Mouse (Mus musculus): ENCODE data around the gene Acp2. TPM values are rescaled to one million over a fixed set of nuclear protein-coding genes. Genes with fewer than 3 reads are reported as not detected.

Gene Acp2
- total and polyA plus RNA-seq, 2 experiments from 2014 or later, result 35.1 to 44.7 TPM

DNA sequence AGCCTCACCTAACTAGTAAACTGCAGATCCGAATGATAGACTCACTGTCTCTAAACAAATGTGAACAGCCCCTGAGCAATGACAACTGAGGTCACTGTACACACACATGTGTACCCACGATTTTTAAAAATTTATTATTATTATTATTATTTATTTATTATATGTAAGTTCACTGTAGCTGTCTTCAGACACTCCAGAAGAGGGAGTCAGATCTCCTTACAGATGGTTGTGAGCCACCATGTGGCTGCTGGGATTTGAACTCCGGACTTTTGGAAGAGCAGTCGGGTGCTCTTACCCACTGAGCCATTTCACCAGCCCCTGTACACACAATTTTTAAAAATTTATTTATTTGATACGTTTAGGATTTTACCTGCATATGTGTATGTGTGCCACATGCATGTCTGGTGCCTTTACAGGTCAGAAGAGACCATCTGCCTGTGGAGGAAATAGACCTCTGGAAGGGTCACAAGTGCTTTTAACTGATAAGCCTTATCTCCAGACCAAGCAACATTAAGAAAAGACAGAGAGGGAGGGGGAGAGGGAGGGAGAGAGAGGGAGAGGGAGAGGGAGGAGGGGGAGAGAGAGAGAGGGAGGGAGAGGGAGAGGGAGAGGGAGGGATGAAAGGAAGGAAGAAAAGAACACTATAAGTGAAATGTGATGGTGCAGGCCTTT lies 42.0 kb downstream of the Acp2 start:
- 86% methylated on average over 5 of the region's 5 CpGs for WGBS

DNA sequence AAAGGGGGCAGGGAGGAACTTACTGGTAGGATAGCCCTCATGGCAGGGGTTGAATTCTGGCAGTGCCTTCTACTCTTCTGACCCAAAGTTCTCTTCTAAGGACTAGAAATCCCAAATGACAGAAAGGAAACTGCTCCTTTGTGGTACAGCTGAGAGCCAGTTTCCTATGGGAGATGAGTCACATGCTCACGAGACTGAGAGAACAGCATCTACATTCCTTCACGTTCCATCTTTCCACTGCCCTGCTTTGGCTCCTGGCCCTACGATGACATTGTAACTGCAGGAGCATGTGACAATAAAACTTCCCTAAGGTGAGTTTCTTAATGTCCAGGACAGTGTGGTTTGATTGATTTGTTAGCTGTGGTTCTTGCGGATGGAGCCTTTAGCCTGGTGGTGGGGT lies 45.7 kb downstream of the Acp2 start:
- no peak overlapping the region for H3K4me3 ChIP-seq (ENCODE audit: low read depth, low read length)
- H3K36me3 ChIP-seq (ENCODE audit: insufficient read depth, low read length), result no peaks in the 10 kb centered on the region
- H3K4me2 ChIP-seq (ENCODE audit: low read depth, low read length, poor library complexity, severe bottlenecking), result no peak overlapping the region
- TF ChIP-seq CTCF (IDR thresholded peaks at IDR 0.05), result no peak
- no peaks in the 10 kb centered on the region for H3K9me3 ChIP-seq (ENCODE audit: low read length)
- no peak overlapping the region for H3K27ac ChIP-seq (ENCODE audit: low read depth, low read length)
- H3K4me1 ChIP-seq (ENCODE audit: insufficient read depth, low read length), result no peaks in the 10 kb centered on the region
- no peak overlapping the region for H3K9ac ChIP-seq (replicated peaks; ENCODE audit: low read length, poor library complexity, severe bottlenecking)
- no peaks in the 10 kb centered on the region for H3K27me3 ChIP-seq (ENCODE audit: insufficient read depth, low read length)
- ATAC-seq (ENCODE audit: low FRiP score) (no peak), DNase-seq (ENCODE audit: low spot score) (no peak)
- 92% methylated on average over 4 of the region's 4 CpGs for WGBS

More for the DNA sequence above, 42.0 kb downstream of the Acp2 start:
- Histone ChIP-seq H3K9me3 (ENCODE audit: low read length) (no peaks in the 10 kb centered on the region), H3K27ac (ENCODE audit: low read depth, low read length) (no peak overlapping the region), H3K9ac (replicated peaks; ENCODE audit: low read length, poor library complexity, severe bottlenecking) (no peak overlapping the region), H3K4me2 (ENCODE audit: low read depth, low read length, poor library complexity, severe bottlenecking) (no peak overlapping the region), H3K4me1 (ENCODE audit: insufficient read depth, low read length) (no peaks in the 10 kb centered on the region), H3K4me3 (ENCODE audit: low read depth, low read length) (no peak overlapping the region), H3K36me3 (ENCODE audit: insufficient read depth, low read length) (no peaks in the 10 kb centered on the region), H3K27me3 (ENCODE audit: insufficient read depth, low read length) (no peaks in the 10 kb centered on the region)
- no peak for ATAC-seq (ENCODE audit: low FRiP score)
- TF ChIP-seq CTCF (IDR thresholded peaks at IDR 0.05), result no peak
- no peak for DNase-seq (ENCODE audit: low spot score)

DNA sequence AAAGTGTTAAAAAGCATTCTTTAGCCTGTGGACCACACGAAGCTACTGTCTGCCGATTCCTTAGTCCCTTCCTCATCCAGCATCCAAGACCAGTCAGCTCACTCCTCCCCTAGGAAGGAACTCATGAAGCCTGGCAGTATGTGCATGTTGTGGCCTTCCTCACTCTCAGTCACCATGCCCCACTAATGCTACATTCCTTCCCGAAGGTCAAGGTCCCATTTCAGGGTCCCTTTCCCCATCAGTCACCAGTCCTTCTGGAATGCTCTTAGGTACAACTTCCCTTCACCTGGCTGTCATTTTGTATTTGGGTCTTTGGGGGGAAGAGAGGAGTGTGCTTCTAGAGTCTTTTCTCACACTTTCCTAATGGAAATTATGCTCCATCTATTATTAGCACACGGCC lies 49.3 kb downstream of the Acp2 start:
- H3K4me2 ChIP-seq (ENCODE audit: low read depth, low read length, poor library complexity, severe bottlenecking), result no peak overlapping the region
- ATAC-seq (ENCODE audit: low FRiP score) (no peak), DNase-seq (ENCODE audit: low spot score) (no peak)
- H3K27me3 ChIP-seq (ENCODE audit: insufficient read depth, low read length), result 0 out of 2 replicates have a peak, but pooled peaks cover 3% of the 10 kb centered on the region
- no peak overlapping the region for H3K4me3 ChIP-seq (ENCODE audit: low read depth, low read length)
- H3K9me3 ChIP-seq (ENCODE audit: low read length), result no peaks in the 10 kb centered on the region
- no peaks in the 10 kb centered on the region for H3K36me3 ChIP-seq (ENCODE audit: insufficient read depth, low read length)
- WGBS, result 80% methylated on average over 4 of the region's 4 CpGs
- H3K27ac ChIP-seq (ENCODE audit: low read depth, low read length), result no peak overlapping the region
- no peak for TF ChIP-seq CTCF (IDR thresholded peaks at IDR 0.05)
- no peak overlapping the region for H3K9ac ChIP-seq (replicated peaks; ENCODE audit: low read length, poor library complexity, severe bottlenecking)
- no peaks in the 10 kb centered on the region for H3K4me1 ChIP-seq (ENCODE audit: insufficient read depth, low read length)

DNA sequence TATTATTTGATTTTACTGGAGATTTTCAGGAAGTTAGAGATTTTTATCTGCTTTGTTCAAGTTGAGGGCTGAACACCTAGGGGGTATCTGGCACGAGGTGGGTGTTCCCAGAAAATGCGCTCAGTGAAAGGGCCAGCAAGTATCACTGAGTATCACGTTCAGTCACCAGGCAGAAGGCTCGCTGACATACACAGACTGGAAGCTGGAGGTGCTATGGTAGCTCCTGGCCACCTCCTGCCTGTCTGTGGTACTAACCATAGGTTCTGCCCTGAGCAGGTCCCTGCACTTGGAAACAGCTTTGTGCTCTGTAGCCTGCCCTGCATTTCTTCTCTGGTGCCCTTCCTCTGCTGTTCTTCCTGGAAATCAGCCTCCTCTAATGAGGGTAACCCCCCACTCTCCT lies 49.8 kb downstream of the Acp2 start:
- no peaks in the 10 kb centered on the region for H3K9me3 ChIP-seq (ENCODE audit: low read length)
- no peaks in the 10 kb centered on the region for H3K4me1 ChIP-seq (ENCODE audit: insufficient read depth, low read length)
- TF ChIP-seq CTCF (IDR thresholded peaks at IDR 0.05), result no peak
- H3K9ac ChIP-seq (replicated peaks; ENCODE audit: low read length, poor library complexity, severe bottlenecking), result no peak overlapping the region
- ATAC-seq (ENCODE audit: low FRiP score) (no peak), DNase-seq (ENCODE audit: low spot score) (no peak)
- H3K36me3 ChIP-seq (ENCODE audit: insufficient read depth, low read length), result no peaks in the 10 kb centered on the region
- H3K4me2 ChIP-seq (ENCODE audit: low read depth, low read length, poor library complexity, severe bottlenecking), result no peak overlapping the region
- H3K27ac ChIP-seq (ENCODE audit: low read depth, low read length), result no peak overlapping the region
- H3K27me3 ChIP-seq (ENCODE audit: insufficient read depth, low read length), result 0 out of 2 replicates have a peak, but pooled peaks cover 7% of the 10 kb centered on the region
- no peak overlapping the region for H3K4me3 ChIP-seq (ENCODE audit: low read depth, low read length)
- 59% methylated on average over 4 of the region's 4 CpGs for WGBS

DNA sequence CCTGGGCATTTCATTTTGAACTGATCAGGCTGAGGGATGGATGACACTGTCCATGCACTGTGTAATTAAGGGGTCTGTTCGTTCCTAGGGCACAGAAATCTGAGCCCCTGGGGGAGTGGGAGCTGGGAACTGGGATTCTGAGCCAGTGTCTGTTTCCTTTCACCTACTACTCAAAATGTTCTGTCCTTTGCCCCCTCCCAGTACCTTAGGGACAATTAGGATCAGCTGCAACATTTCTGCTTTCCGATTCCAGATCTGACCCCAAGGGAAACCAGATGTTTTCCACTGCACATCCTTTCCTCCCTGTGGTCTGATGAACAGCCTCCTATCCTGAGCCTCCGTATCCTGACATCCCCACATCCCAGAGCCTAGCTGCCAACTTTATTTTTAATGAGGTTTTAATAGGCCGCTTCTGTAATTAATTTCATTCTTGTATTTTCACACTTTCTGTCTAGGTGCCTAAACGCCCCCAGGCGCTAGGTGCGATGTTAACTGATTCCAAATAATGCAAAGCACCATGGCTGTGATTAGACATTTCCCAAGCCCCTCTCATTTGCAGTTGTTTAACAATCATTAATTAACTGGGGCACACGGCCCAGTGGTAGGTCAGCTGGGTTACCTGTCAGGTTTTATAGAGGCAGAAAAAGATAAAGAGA lies 52.2 kb downstream of the Acp2 start:
- WGBS, result 34% methylated on average over 8 of the region's 8 CpGs
- H3K4me3 ChIP-seq (ENCODE audit: low read depth, low read length), result no peak overlapping the region
- no peaks in the 10 kb centered on the region for H3K36me3 ChIP-seq (ENCODE audit: insufficient read depth, low read length)
- no peak overlapping the region for H3K9ac ChIP-seq (replicated peaks; ENCODE audit: low read length, poor library complexity, severe bottlenecking)
- H3K27me3 ChIP-seq (ENCODE audit: insufficient read depth, low read length), result 0 out of 2 replicates have a peak, but pooled peaks cover 10% of the 10 kb centered on the region
- H3K4me2 ChIP-seq (ENCODE audit: low read depth, low read length, poor library complexity, severe bottlenecking), result no peak overlapping the region
- DNase-seq (ENCODE audit: low spot score), result no peak
- H3K4me1 ChIP-seq (ENCODE audit: insufficient read depth, low read length), result no peaks in the 10 kb centered on the region
- ATAC-seq (ENCODE audit: low FRiP score), result no peak
- H3K27ac ChIP-seq (ENCODE audit: low read depth, low read length), result no peak overlapping the region
- TF ChIP-seq CTCF (IDR thresholded peaks at IDR 0.05), result no peak
- no peaks in the 10 kb centered on the region for H3K9me3 ChIP-seq (ENCODE audit: low read length)

DNA sequence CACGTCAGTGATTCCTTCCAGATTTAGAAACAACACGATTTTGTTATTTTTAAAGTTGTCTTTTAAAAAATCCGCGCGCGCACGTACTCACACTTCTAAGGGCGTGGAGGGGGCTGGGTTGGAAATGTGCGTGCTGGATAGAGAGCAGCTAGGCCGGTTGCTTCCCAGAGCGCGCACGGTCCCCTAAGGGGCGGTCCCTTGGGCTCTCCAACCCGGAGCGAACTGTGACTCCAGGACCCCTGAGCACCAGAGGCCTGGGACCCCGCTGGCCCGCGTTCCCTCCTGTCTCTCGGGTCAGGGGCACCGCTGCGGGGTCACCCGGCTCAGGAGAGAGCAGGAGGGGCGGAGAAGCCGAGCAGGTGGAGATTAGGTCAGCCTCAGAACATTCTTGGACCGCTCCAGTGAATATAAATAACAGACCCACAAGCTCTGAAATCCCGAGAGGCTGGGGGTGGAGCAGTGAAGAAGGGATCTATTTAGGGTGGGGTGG lies 53.0 kb downstream of the Acp2 start, which contains the start of gene Pacsin3:
Pacsin3 (plus strand) TSS at position 294 of the 490 bp plus-strand sequence.
- Histone ChIP-seq H3K27me3 (ENCODE audit: insufficient read depth, low read length) (0 out of 2 replicates have a peak, but pooled peaks cover 10% of the 10 kb centered on the region), H3K27ac (ENCODE audit: low read depth, low read length) (peak within 1 kb of the TSS; percentile 12; the same call in 1 of the 2 replicates), H3K36me3 (ENCODE audit: insufficient read depth, low read length) (no peaks in the 10 kb centered on the region), H3K9ac (replicated peaks; ENCODE audit: low read length, poor library complexity, severe bottlenecking) (peak within 1 kb of the TSS; percentile 56), H3K4me2 (ENCODE audit: low read depth, low read length, poor library complexity, severe bottlenecking) (peak within 1 kb of the TSS; percentile 100), H3K4me1 (ENCODE audit: insufficient read depth, low read length) (no peaks in the 10 kb centered on the region), H3K9me3 (ENCODE audit: low read length) (no peaks in the 10 kb centered on the region), H3K4me3 (ENCODE audit: low read depth, low read length) (peak within 1 kb of the TSS; percentile 58)
- WGBS, result under 1% methylated on average over 27 of the region's 27 CpGs
- no peak for TF ChIP-seq CTCF (IDR thresholded peaks at IDR 0.05)
- ATAC-seq (ENCODE audit: low FRiP score) (no peak), DNase-seq (ENCODE audit: low spot score) (no peak)
